Mouse (Mus musculus) embryonic fibroblast, embryonic 13.5 days (primary cell): Measurements from ENCODE around the gene C2.

Experiments
- CTCF ChIP-seq: IDR thresholded peaks from 2 replicates; pipeline ENCODE4 v1.5.1; 2011; ENCODE audit warnings: mild to moderate bottlenecking, control low read depth, low read length, moderate library complexity, borderline replicate concordance; ENCODE audit not compliant: insufficient read depth
- POLR2A ChIP-seq: IDR thresholded peaks from 2 replicates; pipeline ENCODE4 v1.6.1; 2011; ENCODE audit warnings: low read depth, mild to moderate bottlenecking, control low read depth, low read length, moderate library complexity

DNA sequence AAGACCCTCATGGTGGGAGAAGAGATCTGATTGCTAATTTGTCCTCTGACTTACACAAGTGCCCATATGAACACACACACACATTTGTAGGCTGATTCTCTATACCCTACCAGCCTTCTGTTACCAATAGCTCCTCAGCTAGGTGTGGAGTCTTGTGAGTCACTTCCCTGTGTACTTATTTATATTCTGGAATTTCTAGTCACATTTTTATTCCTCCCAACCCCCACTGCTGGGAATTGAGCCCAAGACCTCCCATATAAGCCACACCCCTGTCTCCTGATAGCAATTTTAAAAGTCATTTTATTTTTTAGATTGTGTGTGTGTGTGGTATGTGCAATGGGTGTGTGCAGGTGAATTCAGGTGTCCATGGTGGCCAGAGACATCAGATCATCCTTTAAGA lies 46.3 kb upstream of the C2 start:
- TF ChIP-seq CTCF (no peak), POLR2A (no peak)
